Mouse (Mus musculus) embryonic stem cell, embryonic (primary cell): ENCODE results near the gene Olfr671.
"Not testable (repeated sequence)": the region's sequence is repeated elsewhere in the genome, so short reads cannot be mapped to it uniquely, and the experiment has no call there.

Source experiments
- CTCF ChIA-PET, 4 experiments: fragments of 300-600 bp in 2 of 4; fragments of 350-600 bp in 2 of 4; sonication (Branson Sonifier 250); formaldehyde crosslinking; loops; one replicate each; lab custom pipeline; 2022; ENCODE audit warnings: inconsistent platforms in 2 of 4; lab: Charles Lee
- POLR2A ChIA-PET, 4 experiments: fragments of 300-600 bp in 2 of 4; fragments of 350-600 bp in 2 of 4; sonication (Branson Sonifier 250); formaldehyde crosslinking; loops; one replicate each; lab custom pipeline; 2022; ENCODE audit warnings: antibody characterized with exemption in 4 of 4, inconsistent platforms in 1 of 4; lab: Charles Lee

Gene Olfr671

GRCm38 (mm10) chr7:104979026-104979425, at the start of gene Olfr671:
Gene Olfr671, minus strand, starts transcription at chr7:104979126.
- ChIA-PET POLR2A (no interaction called here), CTCF (no interaction called here)

GRCm38 (mm10) chr7:105028360-105028759, 49.4 kb upstream of the Olfr671 start, which contains the start of gene Olfr675:
Gene Olfr675, minus strand, starts transcription at chr7:105028460.
- CTCF ChIA-PET, result no interaction called here
- POLR2A ChIA-PET, result no interaction called here

DNA sequence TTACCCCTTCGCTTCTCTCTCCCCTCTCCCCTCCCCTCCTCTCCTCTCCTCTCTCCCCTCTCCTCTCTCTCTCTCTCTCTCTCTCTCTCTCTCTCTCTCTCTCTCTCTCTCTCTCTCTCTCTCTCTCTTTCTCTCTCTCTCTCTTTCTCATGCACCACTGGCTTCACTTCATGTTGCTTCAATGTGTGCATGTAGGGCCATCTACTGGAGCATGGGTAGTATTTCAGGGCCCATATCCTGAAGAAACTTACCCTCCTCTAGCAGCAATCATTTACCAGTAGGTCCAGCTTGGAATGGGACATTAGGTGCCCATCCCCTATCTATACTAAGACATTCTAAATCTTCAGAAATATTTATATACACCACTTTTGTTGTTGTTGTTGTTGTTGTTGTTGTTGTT, 43.6 kb upstream of the Olfr671 start:
- ChIA-PET CTCF (interaction anchor here in 1 of 4 experiments (0.7 kb wide), 1 partner anchor 728 kb away, joined by 4 read pairs; no protein-coding TSS in a partner anchor), POLR2A (no interaction called here)

DNA sequence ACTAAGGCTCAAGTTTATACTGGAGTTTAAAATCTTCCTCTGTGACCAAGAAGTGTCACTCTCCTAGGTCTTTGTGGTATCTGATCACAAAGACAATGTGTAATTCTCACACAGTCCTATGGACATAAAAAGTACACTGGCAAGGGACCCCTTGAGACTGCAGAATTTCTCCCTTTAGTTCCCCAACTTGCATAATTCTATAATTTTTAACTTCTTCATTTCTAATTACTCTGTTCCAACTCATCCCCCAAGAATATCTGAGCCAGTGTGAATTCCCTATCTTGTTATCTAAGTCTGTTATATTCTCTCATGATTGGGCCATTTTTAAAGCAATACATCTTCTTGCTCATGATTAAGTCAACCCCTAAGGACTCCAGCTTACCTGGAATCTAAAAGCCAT, 23.0 kb upstream of the Olfr671 start, which contains the start of gene Olfr672:
TSS of gene Olfr672 (minus strand) at position 101 of the 400 bp plus-strand sequence.
- ChIA-PET POLR2A (no interaction called here), CTCF (no interaction called here)

- CTCF ChIA-PET, POLR2A ChIA-PET: not testable (repeated sequence)
These were observed 6.4 kb downstream of the Olfr671 start for GRCm38 (mm10) chr7:104972507-104972906.

DNA sequence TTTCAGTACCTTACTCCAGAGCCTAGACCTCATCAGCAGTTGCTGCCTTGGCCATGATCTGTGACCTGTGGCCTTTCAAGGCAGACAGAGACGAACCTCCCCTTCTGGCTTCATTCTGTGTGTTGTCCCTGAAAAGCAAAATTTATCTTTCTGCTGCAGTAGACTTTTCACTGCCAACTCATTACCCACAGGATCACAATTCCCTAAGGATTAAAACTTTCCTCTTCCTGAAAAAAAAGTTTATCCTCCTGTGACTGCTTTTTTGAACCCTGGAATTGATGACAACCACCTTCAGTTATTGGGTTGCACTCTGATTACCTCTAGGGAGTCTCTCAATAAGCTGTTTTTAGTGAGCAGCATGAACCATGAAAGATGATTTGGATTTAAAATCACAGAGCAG, 16.4 kb downstream of the Olfr671 start, which contains the start of gene Olfr670:
TSS of gene Olfr670 (minus strand) at position 101 of the 400 bp plus-strand sequence.
- ChIA-PET POLR2A (no interaction called here), CTCF (interaction anchor here in 1 of 4 experiments (0.7 kb wide), 1 partner anchor 32 kb away, joined by 3 read pairs; no protein-coding TSS in a partner anchor)

- CTCF ChIA-PET, POLR2A ChIA-PET: not testable (repeated sequence)
These were observed 28.7 kb downstream of the Olfr671 start for GRCm38 (mm10) chr7:104950234-104950633.

GRCm38 (mm10) chr7:104933940-104934339, 45.0 kb downstream of the Olfr671 start, which contains the start of gene Olfr669:
Gene Olfr669, plus strand, starts transcription at chr7:104934240.
- ChIA-PET CTCF (interaction anchor here in 1 of 4 experiments (0.7 kb wide), 1 partner anchor 1833 kb away, joined by 4 read pairs; no protein-coding TSS in a partner anchor), POLR2A (interaction anchor here in 1 of 4 experiments (0.7 kb wide), 1 partner anchor 61 kb away, joined by 3 read pairs; no protein-coding TSS in a partner anchor)

DNA sequence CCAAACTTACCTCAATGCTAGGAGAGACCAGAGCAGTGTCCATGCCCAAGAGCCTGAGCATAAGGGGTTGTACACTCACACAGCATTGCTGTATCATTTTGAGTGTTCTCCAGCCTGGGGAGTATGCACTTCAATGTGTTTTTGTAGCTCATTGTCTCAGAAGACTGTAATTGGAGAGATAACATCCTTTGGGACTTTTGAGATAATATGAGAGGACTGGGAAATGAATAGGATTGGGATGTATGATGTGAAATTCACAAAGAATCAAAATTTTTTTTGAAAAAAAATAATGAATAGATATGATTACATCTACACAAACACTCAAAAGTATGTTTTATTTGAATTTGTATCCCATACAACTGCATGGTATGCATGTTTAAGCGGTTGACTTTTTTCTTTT, 51.0 kb downstream of the Olfr671 start, which contains the start of gene Olfr668:
TSS of gene Olfr668 (minus strand) at position 101 of the 400 bp plus-strand sequence.
- CTCF ChIA-PET, result no interaction called here
- POLR2A ChIA-PET, result no interaction called here
